Mouse (Mus musculus): ENCODE measurements at regions not wholly inside any gene's neighbourhood (a gene's known extent, or its start where the extent isn't known, plus 50 kb on each side); places are given as distances from the start of the nearest gene placed in this dataset.

- DNase-seq (ENCODE audit: low spot score): no peak
Measured at GRCm38 (mm10) chr4:142367774-142368173, 128.6 kb upstream of the Kazn start.

DNA sequence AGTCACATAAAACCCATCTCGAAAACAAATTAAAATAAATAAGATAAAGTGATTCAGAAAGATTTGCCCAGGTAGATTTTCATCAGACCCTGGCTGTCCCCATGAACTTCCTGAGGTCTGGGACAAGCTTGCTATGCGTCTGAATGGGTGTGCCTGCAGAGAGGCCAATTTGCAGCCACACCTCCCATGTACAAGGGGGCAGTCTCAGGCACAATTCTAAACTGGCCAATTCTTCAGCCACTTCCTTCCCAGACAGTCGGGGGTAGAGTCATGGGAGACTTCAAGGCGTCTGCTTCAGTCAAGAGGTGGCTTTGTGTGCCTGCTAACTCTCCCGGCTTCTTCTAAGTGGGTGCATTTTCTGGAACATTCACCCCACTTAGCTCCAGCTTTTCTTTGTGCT is 122.9 kb upstream of the Kazn start:
- no peak for DNase-seq (ENCODE audit: low spot score)

DNA sequence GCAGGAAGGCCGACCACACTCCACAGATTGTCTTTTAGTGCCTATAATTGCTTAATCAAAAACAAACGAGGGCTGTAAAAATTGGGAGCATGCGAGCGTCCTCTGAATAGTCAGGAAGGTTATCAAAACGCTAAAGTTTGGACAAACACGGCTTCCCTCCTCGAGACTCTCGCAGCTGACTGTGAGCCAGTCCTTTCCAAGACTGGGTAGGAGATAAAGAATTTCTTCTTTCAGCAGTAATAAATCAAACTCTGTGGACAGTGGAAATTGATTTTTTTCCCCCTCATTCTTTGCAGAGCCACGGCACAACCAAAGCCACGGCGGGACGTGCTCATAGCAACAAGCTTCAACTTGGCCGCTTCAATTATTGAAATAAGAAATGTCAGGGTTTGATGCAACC is 119.7 kb upstream of the Kazn start:
- DNase-seq (ENCODE audit: low spot score): no peak

DNA sequence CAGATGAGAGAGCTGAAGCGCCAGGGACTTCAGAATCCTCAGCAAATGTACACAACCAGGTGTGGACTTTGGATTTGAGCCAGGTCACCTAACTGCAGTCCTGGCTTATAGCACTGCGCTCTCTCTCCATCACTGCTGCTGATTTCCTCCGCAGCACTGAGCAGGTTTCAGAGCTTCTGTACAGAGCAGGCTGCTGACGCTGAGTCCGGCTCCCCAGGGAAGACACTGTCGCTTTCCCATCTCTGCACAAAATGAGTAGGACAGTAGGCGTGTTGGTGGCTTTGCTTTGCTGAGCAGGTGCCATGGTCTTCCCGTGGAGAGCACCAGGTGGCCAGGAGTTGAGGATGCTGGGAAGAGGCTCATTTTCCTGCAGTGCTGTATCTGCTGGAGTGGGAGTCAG is 116.2 kb upstream of the Kazn start:
- DNase-seq (ENCODE audit: low spot score): no peak

- no peak for DNase-seq (ENCODE audit: low spot score)
Measured at GRCm38 (mm10) chr4:142353526-142353925, 114.3 kb upstream of the Kazn start.

GRCm38 (mm10) chr4:142351831-142352230 is 112.6 kb upstream of the Kazn start:
- no peak for DNase-seq (ENCODE audit: low spot score)

- DNase-seq (ENCODE audit: low spot score): no peak
Measured at GRCm38 (mm10) chr4:142350986-142351385, 111.8 kb upstream of the Kazn start.

GRCm38 (mm10) chr4:142348910-142349309 is 109.7 kb upstream of the Kazn start:
- no peak for DNase-seq (ENCODE audit: low spot score)

GRCm38 (mm10) chr4:142342482-142343206 is 103.4 kb upstream of the Kazn start:
- DNase-seq (ENCODE audit: low spot score): no peak

DNA sequence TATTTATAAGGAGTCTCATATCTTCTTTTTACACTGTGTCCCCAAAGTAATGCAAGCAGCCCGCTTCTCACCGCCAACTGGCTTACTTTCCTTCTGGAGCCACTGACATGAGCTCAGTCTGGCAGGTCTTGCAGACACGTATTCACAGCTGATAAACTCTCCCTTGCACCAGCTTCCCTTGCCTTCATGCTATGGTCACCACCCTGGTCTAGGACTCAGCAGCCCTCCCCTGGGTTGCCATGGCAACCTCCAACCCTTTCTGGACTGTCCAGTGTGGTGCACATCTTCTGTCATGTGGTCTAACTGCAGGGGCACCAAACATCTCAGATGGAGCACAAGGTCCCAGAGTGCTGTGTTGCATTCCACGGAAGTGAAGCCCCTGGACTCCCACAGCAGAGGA is 102.1 kb upstream of the Kazn start:
- no peak for DNase-seq (ENCODE audit: low spot score)

DNA sequence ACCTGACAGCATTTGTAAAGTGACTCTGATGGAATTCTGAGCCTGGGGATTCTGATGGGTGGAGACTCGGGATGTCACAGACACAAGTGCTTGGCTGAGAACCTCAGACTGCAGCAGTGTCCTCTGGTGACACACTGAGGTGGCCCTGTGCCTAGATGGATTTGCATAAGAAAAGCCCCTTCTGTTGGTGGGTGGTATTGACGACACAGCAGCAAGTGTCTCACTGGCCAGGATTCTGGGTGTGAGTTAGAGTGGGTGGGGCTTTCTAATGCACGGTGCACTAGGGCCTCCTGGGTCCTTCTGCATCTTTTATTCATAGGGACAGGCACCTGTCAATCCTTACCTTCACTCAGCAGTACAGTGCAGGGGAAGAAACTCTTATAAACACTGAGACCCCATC is 100.9 kb upstream of the Kazn start:
- no peak for DNase-seq (ENCODE audit: low spot score)

- no peak for DNase-seq (ENCODE audit: low spot score)
Measured at GRCm38 (mm10) chr4:142337701-142338100, 98.5 kb upstream of the Kazn start.

GRCm38 (mm10) chr4:142336943-142337342 is 97.7 kb upstream of the Kazn start:
- DNase-seq (ENCODE audit: low spot score): no peak

DNA sequence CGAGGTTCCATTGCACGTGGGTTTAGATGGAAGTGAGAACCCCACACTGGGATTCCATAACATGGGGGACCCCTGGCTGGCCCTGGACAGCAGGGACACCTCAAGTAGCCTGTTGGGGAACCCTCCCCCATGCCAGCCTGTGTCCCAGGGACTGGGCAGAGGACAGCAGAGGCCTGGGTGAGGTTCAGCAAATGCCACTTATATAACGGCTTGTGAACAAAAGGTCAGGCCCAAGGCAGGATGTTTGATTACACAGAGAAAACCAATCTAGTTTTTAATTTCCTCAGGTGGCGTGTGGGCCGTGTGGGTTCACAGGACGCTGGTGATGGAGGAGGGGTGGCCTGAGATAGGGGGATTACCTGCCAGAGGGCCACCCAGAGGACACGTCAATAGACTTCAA is 94.9 kb upstream of the Kazn start:
- no peak for DNase-seq (ENCODE audit: low spot score)

DNA sequence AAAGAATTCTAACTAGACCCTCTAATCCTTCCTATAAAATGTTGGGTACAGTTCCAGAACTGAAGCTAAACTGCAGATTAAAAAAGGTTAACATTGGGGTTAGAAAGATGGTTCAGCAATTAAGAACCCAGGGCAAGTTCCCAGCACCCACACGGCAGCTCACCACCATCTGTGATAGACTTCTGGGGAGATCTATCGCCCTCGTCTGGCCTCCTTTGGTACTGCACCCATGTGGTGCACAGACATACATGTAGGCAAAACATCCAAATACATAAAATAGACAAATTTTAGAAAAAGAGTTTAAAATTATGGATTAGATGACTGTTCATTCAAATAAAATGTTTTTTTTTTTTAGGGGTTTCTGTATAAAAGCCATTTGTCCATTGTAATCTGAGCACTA is 91.4 kb upstream of the Kazn start:
- DNase-seq (ENCODE audit: low spot score): no peak

DNA sequence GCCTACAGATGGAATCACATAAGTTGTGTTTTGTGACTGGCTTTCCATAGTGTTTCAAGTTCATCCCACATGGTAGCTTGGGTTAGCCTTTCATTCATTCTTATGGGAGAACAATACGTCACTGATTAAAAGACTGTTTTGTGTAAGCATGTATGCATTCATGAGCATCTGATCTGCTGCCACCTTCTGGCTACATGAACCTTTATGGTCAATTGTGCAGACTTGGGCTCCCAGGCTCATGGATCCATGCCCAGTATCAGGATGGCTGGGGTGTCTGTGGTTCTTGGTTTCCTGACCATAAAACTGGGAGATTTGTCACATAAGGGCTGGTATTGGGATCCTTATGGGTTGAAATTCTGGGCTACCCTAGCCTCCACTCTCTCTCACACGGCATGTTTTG is 90.4 kb upstream of the Kazn start:
- DNase-seq (ENCODE audit: low spot score): no peak

DNA sequence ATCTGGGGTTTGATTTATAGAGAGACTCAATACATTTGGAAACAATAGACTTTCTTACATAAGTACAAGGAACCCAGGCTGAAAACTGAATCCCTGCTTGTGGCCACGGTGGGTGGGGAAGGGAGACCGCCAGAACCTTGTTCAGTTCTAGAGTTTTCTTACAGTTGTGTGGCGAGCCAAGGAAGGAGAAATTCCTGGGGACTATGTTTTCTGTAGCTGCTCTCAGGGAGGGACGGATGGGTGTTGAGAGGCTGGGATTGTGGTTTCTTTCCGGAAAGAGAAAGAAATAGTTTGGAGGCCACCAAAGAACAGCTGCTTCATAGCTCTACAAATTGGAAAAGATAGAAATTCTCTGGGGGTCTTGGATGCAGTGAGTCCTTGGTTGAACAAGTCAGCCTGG is 87.3 kb upstream of the Kazn start:
- DNase-seq (ENCODE audit: low spot score): no peak

GRCm38 (mm10) chr4:142321209-142321863 is 82.1 kb upstream of the Kazn start:
- DNase-seq (ENCODE audit: low spot score): no peak

DNA sequence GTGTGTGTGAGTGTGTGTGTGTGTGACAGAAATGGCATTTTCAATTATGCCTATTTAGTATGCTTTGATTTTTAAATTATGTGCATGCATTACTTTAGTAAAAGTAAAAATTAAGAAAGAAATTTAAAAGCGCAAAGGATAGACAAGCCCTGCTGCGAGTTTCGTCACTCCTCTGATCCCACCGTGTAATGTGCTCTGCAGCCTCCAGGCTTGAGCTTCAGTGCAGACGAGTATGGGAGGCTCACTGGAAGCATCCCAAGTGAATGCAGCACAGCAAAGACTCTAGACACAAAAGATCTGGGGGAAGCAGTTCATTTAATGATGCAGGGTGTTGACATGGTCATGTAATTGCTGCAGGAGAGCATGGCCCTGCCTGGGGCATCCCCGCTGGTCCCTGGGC is 71.1 kb upstream of the Kazn start:
- DNase-seq (ENCODE audit: low spot score): no peak

DNA sequence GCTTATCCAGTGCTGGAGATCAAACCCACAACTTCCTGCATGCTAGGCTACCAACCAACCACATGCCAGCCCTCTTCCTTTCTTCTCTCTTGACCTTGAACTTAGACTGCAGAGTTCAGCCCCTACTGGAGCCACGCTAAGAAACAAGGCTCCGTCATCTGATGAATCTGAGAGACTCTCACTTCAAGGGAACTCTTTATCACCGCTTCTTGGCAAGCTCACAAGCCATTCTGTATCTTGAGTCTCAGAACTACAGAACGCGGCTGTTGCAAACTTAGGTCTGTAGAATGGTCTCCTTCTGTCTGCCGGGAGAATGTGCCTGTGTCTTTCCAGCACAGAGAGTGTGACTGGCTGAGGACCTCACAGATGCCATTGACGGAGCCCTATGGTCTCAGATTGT is 69.1 kb upstream of the Kazn start:
- DNase-seq (ENCODE audit: low spot score): no peak

DNA sequence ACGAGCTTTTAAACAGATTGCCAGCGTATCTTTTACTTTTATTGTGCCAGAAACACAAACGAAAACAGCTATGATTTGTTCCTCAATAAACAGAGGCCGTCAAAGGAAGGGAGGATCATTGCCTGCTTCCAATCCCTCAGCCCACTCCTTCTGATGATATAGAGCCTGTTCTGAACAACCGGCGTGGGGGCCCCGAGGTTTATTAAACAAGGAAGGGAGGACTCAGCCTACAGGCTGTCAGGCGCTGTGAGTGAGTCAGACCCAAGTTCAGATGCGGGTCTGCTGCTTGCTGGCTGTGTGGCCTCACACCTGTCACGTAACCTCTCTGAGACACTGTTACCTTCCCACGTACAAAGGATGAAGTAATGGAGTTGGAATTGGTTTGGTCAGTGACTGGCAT is 68.1 kb upstream of the Kazn start:
- DNase-seq (ENCODE audit: low spot score): no peak

DNA sequence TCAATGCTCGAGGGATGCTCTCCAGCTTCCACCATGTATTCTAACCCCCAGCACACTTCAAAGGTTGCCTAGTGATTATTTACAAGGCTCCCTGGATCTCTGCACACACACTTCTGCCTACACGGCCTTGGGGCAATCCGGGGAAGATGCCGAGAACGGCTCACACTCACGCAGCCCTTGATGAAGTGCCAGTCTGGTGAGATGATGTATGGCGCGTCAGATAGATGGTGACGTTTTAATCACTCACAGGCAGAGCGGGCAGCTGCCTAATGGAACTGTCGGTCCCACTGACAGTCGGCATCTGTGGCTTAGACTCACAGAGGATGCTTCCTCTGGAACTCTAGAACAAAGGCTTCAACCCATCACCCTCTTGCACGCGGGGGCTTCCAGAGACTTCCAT is 66.9 kb upstream of the Kazn start:
- DNase-seq (ENCODE audit: low spot score): no peak

GRCm38 (mm10) chr4:142303374-142304020 is 64.3 kb upstream of the Kazn start:
- no peak for DNase-seq (ENCODE audit: low spot score)

DNA sequence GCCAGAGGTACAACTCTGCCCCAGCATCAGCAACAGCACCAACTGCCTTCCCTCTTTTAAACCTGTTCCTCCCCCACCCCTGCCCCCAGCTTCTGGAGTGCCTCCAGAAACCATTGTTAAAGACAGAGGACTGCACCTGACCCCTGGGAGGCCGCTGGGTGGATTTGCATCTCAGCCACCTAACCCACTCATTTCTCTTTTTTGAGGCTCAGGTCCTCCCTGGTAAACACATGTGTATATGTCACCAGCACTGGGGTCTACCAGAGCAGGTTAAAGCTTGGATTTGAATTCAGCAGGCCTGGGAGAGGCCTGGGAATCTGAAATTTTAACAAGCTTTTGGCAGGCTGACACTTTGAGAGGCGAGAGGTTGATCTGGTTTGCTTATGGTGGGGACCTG is 63.5 kb upstream of the Kazn start:
- no peak for DNase-seq (ENCODE audit: low spot score)

All from c-Kit-positive CD71-positive TER-119-positive erythroid progenitor cells, embryonic 14.5 days (primary cell).